Mouse (Mus musculus): Measurements from ENCODE around the gene Osbpl2.

DNA sequence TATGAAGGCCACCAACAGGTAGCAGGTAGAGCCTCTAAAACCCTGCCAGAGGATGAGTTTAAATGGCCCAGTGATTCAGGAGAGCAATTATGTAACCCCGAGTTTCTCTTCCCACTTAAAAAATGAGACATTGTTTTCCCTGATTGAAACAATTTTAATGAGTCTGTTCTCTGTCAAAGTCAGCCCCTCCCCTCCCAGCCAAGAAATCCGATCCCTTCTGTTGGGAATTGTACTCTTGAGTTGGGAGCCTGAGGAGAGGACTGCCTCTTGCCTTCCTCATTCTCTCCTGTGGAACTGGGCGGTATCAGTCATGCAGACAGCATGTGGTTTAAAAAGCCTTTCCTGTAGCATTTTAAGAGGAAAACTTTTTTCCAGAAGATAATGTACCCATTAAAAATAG, 34.5 kb upstream of the Osbpl2 start:
- no peak for TF ChIP-seq POLR2A (IDR thresholded peaks at IDR 0.05; ENCODE audit: borderline replicate concordance, control insufficient read depth, low read depth, low read length)
- no peak for TF ChIP-seq CTCF (IDR thresholded peaks at IDR 0.05; ENCODE audit: control insufficient read depth, insufficient read depth, low read length)

All from bone marrow, adult 2 months (tissue).